Mouse (Mus musculus) megakaryocyte progenitor cell, adult 5-6 weeks (primary cell): Measurements from ENCODE around the gene Btbd9. TPM values are rescaled to one million over a fixed set of nuclear protein-coding genes. Genes with fewer than 3 reads are reported as not detected.

Experiments
- ATAC-seq: replicated peaks from 2 replicates; pipeline ENCODE4 v1.8.0; 2016; ENCODE audit warnings: mild to moderate bottlenecking, moderate TSS enrichment, inconsistent platforms; ENCODE audit not compliant: poor library complexity
- total RNA-seq, 2 experiments: library from RNA; stranded (forward) in 1 of 2; stranded (reverse) in 1 of 2; fragments of 157-497, 149-512 nt in 1 of 2; fragments of 200-1000 nt in 1 of 2; gene quantifications; 2 replicates each; pipeline versions ENCODE4 v1.2.3 to v1.2.4; 2015 to 2017

Gene Btbd9
- total RNA-seq, 2 experiments from 2014 or later, result 17.2 to 25.4 TPM

- no peak for ATAC-seq
Measured at GRCm38 (mm10) chr17:30421256-30421655, 155.0 kb downstream of the Btbd9 start.

GRCm38 (mm10) chr17:30419494-30419893 lies 156.8 kb downstream of the Btbd9 start:
- no peak for ATAC-seq

GRCm38 (mm10) chr17:30418510-30418909 lies 157.8 kb downstream of the Btbd9 start:
- no peak for ATAC-seq

- peak; percentile 29; the same call in 1 of the 2 replicates for ATAC-seq
Measured at GRCm38 (mm10) chr17:30417106-30417505, 159.2 kb downstream of the Btbd9 start.

- no peak for ATAC-seq
Measured at GRCm38 (mm10) chr17:30415693-30416092, 160.6 kb downstream of the Btbd9 start.

- ATAC-seq, result no peak
Measured at GRCm38 (mm10) chr17:30412991-30413390, 163.3 kb downstream of the Btbd9 start.

GRCm38 (mm10) chr17:30406002-30406401 lies 170.3 kb downstream of the Btbd9 start:
- ATAC-seq, result no peak

GRCm38 (mm10) chr17:30402871-30403270 lies 173.4 kb downstream of the Btbd9 start:
- ATAC-seq, result no peak

GRCm38 (mm10) chr17:30395261-30395660 lies 181.0 kb downstream of the Btbd9 start:
- ATAC-seq, result no peak

GRCm38 (mm10) chr17:30392031-30392430 lies 184.3 kb downstream of the Btbd9 start:
- no peak for ATAC-seq

GRCm38 (mm10) chr17:30391220-30391619 lies 185.1 kb downstream of the Btbd9 start:
- ATAC-seq, result no peak

- ATAC-seq, result peak; percentile 44; the same call in 1 of the 2 replicates
Measured at GRCm38 (mm10) chr17:30389686-30390085, 186.6 kb downstream of the Btbd9 start.

GRCm38 (mm10) chr17:30388817-30389216 lies 187.5 kb downstream of the Btbd9 start:
- no peak for ATAC-seq

- no peak for ATAC-seq
Measured at GRCm38 (mm10) chr17:30388391-30388790, 187.9 kb downstream of the Btbd9 start.

GRCm38 (mm10) chr17:30386241-30386640 lies 190.0 kb downstream of the Btbd9 start:
- ATAC-seq, result no peak

- no peak for ATAC-seq
Measured at GRCm38 (mm10) chr17:30383649-30384048, 192.6 kb downstream of the Btbd9 start.

GRCm38 (mm10) chr17:30378221-30379010 lies 197.9 kb downstream of the Btbd9 start:
- no peak for ATAC-seq

- no peak for ATAC-seq
Measured at GRCm38 (mm10) chr17:30377754-30378153, 198.5 kb downstream of the Btbd9 start.

GRCm38 (mm10) chr17:30375107-30375506 lies 201.2 kb downstream of the Btbd9 start:
- ATAC-seq, result no peak

GRCm38 (mm10) chr17:30368559-30368958 lies 207.7 kb downstream of the Btbd9 start:
- ATAC-seq, result no peak

- ATAC-seq, result no peak
Measured at GRCm38 (mm10) chr17:30364701-30365100, 211.6 kb downstream of the Btbd9 start.

GRCm38 (mm10) chr17:30363365-30363764 lies 212.9 kb downstream of the Btbd9 start:
- ATAC-seq, result no peak

- no peak for ATAC-seq
Measured at GRCm38 (mm10) chr17:30360654-30361053, 215.6 kb downstream of the Btbd9 start.
